Mouse (Mus musculus): ENCODE results near the gene Rasgef1c.

The Rasgef1c gene

DNA sequence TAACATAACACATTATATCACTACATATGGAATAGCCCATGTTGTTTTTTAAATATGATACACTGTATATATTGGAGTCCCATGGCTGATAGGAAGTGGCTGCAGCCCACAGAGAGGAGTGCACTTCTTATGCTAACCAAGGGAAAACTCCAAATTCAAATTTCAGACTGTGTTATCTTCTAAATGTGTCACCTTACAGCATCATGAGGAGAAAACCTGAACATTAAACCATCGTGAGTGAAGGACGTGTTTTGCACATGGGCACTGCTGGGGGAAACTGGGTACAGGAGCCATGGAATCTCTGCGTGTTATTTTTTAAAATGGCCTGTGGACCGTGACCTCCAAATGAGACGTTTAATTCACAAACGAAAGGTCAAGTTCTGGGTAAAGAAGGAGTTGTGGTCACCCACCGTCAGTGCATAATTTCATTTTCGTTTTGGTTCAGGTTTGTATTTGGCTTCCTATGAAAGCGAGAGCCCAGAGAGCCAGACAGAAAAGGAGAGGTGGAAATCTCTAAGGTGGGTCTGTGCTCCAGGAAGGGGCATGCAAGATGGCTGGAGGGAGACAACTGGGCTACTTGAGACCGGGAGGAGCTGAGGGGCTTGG is 76.4 kb downstream of the Rasgef1c start:
- no peak for DNase-seq (ENCODE audit: low spot score)

DNA sequence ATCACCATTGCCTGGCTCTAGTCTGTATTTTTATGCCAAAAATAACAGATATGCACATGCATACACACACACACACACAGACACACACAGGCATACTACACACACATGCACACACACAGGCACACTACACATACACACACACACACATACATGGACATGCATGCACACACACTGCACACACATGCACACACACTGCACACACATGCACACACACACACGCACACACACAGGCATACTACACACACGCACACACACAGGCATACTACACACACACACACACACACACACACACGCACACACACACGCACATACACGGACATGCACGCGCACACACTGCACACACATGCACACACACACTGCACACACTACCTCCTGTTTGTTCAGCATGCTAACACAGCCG is 77.3 kb downstream of the Rasgef1c start:
- DNase-seq (ENCODE audit: low spot score): no peak

DNA sequence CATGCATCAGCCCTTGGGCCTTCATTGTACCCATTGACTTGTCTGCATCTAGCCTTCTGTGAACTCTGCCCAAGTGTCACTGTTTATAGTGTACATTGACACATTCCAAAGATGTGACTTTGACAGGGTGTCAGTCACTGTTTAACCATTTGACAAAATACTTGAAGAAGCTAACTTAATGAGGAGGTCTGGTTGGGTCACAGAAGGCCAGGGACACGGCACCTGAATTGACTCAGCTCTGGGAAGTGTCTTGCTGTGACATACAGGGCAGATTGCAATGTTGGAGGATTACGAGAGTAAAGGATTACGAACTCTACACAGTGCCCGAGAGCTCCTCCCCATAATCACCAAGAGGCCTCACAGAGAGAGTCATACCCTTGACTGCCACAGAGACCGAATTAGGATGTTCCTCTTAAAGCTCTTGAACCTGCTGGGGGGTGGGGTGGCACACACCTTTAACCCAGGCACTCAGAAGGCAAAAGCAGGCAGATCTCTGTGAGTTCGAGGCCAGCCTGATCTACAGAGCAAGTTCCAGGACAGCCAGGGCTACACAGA is 79.1 kb downstream of the Rasgef1c start:
- no peak for DNase-seq (ENCODE audit: low spot score)

DNA sequence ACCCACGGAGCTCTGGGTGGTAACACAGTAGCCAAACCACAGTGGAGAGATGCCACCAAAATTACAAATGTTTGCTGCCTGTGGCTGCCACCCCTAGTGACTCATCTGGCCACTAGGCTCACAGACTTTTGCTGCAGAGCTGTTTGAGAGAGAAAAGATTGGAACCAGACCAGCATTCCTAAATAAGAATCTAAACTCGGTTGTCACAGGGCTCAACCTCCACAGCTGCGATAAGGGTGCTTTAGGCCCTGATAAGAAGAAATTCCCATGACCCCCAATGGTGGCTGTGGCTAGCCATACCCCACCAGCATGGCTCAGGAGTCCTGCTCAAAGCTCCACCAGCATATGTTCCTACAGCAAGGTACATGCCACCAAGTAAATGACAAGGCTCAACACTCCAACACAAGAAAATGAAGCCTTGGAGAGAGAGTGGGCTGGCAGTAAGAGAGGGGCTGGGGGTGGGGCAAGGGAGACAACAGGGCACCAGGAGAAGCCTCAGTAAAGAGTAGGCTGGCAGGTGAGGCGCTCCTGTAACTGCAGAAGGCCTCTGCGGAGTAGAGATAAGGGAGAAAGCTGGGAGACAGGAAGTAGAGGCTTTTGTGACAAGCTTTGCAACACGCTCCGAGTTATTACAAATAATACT is 79.8 kb downstream of the Rasgef1c start:
- no peak for DNase-seq (ENCODE audit: low spot score)

DNA sequence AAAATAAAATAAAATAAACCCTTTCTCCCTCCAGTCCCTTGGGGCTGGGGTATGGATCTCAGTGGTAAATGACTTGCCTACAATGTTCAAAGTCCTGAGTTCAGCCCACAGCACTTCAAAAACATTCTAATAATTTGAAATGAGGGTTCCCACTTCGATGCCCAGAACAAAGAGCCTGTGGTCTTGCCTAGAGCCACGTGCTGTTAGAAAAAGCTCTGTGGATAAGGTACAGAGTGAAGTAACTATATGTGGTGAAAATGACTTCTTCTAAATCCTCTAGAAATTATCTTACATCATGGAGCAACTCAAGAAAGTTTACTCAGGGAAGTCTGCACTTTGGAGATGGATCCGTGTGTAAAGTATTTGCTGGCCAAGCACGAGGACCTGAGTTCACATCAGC is 80.5 kb downstream of the Rasgef1c start:
- no peak for DNase-seq (ENCODE audit: low spot score)

DNA sequence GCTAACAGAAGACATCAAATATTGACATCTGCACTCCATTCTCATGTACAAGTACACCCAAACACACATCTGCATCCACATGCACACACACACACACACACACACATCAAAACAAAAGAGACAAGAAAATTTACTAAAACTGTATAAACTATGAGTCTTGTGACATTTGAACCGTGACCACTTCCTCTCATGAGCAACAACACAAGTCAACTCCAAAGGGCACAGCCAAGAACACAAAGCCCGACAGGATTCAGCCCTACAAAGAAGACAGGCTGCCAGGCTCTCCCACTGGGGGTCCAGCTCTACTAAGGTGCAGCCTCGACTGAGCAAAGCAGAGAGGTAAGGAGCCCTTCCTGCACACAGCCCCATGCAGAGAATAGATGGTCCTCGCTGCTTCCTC is 81.2 kb downstream of the Rasgef1c start:
- no peak for DNase-seq (ENCODE audit: low spot score)

DNA sequence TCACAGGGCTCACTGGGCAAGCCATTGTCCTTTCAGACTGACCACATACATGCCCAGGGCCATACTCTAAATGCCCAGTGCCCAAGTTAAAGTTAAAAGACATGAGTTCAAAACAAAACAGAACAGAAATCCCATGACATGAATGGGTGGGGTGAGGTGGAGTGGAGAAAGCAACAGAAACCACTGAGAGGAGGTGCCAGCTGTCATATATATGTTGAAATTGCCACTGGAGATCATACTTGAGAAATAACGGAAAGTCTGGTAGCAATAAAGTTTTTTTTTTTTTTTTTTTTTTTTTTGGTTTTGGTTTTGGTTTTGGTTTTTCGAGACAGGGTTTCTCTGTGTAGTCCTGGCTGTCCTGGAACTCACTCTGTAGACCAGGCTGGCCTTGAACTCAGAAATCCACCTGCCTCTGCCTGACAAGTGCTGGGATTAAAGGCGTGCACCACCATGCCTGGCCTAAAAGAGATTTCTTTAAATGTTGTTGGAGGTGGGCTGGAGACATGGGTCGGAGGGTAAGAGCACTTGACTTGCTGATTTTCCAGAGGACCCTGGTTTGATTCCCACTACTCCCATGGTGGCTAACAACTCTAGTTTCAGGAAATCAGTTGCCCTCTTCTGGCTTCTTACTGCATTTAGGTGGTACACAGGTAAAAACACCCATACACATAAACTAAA is 82.4 kb downstream of the Rasgef1c start:
- DNase-seq (ENCODE audit: low spot score): no peak

DNA sequence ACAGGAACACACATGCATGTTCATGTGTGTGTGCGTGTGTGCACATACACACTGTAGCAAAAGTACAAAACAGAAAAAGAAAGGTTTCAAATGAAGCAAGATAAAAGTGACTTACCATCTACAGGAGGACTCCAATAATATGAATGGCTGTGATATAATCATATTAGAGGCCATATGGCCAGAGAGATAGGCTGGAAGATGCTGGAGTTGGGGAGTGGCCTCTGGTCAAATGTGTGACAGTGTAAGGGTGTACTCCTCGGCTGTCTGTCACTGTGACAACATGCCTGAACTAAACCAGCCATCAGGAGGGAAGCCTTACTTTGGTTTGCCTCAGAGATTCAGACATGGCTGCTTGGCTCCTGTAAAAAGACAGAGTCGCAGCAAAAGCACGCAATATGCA is 83.4 kb downstream of the Rasgef1c start:
- DNase-seq (ENCODE audit: low spot score): no peak

DNA sequence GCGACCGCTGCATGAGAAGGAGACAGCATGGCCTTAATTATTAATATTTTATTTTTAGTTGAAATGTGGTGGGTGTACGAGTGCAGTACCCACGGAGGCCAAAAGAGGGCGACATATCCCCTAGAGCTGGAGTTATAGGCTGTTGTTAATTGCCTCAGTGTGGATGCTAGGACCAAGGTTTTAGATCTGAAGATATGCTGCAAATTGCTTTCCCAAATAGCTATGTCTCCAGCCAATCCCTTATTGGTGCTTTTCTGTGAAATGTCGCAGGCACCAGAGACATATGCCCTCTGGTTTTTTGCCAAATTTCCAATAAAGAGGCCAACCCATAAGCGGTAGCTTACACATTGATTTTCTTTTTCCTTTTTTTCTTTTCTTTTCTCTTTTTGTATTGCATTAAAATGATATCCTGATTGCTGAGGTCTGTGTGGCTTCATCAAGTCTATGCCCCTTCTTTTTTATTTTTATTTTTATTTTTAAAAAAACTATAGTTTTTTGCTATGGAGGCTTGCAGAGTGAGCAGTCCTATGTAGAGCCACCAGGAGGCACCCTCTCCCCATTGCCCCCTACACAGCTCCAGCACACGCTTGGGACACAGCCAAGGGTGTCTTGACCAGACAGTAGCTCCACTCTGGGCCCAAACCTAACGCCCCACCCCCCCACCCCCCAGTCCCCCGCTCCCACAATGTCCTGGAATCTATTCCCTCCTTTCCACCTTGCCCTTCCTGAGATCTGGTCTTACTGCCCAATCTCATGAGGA is 84.8 kb downstream of the Rasgef1c start:
- peak; percentile 66 for DNase-seq (ENCODE audit: low spot score)

DNA sequence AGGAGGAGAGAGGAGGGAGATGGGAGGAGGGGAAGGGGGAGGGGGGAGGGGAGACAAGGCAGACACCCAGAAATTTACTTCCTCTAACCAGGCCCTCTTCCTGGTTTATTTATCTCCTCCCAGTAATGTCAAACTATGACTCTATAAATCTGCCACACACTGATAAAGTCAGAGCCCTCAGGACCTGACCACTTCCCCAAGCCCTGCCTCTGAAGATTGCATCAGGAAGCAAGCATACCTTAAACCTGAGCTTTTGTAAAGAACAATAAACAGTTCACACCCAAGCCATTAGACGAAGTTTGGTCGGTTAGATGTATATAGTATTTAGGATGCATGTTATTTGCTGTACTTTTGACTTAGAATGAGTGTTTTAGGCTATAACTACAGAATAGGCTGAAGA is 92.9 kb downstream of the Rasgef1c start:
- DNase-seq (ENCODE audit: low spot score): no peak

DNA sequence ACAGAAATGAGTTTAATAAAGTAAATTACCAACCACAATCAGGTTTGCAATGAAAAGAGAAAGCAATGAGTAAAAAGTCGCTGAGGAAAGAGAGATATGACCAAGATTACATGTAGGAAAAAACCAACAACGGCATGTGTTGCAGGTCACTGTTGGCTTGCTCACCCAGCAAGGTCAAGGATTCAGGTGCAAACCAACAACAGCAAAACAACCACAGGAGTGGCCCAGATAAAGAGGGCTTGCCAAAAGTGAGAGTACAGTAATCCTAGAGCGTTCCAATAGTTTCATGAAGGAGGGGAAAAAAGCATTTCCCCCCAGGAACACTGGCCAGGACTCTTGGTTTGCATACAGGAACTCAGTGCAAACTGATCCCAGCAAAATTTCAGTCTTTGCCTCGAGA is 94.8 kb downstream of the Rasgef1c start:
- DNase-seq (ENCODE audit: low spot score): no peak

DNA sequence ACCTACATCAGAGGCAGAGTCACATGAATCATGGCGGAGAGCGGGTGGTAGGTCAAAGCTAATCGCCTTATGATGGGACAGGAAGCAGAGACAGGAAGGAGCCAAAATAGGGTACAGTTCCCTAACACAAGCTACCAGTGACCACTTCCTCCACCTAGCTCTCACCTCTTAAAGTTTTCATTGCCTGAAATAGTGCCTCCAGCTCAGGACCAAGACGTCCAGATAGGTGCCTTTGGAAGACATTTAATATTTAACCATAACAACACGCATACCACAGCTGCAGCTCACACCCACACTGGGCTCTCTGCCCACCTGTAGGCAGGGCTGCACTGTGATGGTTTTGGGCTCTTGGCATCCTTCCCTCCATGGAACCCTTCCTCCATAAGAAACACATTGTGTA is 95.7 kb downstream of the Rasgef1c start:
- no peak for DNase-seq (ENCODE audit: low spot score)

DNA sequence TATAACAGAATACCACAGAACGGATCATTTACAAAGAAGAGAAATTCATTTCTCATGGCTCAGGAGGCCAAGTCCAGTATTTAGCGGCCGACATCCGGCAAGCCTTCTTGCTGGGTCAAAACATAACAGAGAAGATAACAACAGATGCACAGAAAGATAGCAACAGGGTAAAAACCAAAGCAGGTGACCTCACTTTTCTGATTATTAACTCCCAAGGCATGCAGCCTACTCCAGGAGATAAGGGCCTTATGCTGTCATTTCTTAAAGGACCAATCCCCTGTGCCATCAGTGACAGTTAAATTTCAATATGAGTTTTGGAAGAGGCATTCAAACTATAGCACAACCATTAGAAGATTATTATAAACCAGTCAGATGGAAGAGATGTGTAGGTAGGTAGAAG is 101.2 kb downstream of the Rasgef1c start:
- DNase-seq (ENCODE audit: low spot score): no peak

DNA sequence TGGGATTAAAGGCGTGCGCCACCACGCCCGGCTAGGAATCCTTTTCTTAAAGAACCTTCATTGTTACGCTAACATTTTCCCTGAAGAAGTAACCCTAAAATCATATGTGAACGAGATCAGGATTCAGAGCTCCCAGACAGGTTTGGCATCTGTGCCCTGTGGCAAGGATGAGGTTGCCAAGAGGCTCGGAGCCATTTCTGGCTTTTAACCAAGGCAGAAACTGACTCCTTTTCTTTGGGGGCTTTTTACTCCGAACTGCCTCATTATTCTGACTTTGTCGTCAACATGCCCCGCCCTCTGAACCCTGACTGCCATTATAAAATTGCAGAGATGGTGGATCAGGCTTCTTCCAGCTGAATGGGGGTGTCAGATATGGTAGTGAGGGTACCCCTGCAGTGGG is 106.1 kb downstream of the Rasgef1c start:
- DNase-seq (ENCODE audit: low spot score): no peak

DNA sequence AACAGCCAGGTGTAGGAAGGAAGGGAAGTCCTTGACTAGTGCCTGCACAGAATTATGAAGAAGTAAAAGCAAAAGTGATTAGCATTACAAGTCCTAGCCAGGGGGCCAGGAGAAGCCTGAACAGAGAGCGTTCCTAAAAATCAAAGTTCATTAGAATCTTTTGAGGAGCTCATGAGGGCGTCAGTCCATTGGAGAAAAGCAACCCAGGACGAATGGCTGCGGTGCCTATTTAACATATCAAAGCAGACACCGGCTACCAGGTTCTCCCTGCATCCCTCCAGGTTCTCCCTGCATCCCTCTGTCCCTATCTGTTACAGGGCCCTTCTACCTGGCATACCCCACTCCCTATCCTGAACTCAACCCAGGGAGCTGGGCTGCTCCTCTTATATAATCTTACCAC is 106.6 kb downstream of the Rasgef1c start:
- no peak for DNase-seq (ENCODE audit: low spot score)

DNA sequence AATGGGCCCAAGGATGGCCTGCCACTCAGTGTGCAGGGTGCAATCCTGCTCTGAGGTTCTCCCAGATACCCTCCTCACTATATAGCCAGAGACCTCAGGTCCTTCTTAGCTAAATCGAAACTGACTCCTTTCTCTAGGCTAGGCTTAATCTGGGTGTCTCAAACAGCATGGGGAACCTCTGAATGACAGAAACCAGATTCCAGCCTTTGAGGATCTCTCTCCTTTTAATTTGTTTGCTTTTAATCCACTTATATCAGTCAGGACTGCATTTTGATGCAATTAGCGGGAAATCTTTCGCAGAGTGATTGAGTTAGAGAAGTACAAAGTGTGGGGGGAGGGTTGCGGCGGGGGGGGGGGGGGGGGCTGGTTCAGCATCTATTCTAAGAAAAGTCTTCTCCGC is 111.4 kb downstream of the Rasgef1c start:
- no peak for DNase-seq (ENCODE audit: low spot score)

DNA sequence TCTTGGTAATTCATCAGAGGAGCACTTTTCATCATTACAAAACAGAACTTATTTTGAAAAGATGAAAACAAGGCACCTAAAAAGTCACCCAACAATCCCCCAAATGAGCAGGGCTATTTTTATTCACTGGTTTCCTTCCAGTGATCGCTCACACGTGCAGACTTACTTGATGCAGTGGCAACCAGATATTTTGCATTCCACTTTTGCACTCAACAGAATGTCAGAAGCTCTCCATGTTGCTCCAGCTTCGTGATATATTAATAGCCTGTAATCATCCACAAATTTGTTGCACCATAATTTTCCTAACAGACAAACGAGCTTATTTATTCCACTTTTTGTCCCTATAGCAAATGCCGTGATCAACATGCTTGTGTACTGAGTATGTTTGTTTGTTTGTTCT is 114.9 kb downstream of the Rasgef1c start:
- DNase-seq (ENCODE audit: low spot score): no peak

DNA sequence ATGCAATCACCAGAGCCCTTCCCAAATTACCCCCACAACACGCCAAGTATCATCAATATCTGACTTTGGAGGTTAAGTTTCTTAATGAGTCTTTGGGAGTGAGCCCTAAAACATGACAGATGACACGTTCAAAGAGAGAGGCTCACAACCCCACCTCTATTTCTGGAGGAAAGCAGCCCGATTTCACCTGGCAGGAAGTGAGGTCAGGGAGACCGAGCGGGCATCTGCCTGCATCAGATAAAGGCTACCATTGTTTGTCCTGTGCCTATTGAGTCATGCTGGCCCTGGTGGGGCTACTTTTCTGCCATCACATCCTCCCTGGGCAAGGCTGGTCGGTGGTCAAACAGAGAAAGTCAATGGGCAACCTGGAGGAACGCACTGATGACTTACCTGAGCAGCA is 115.9 kb downstream of the Rasgef1c start:
- DNase-seq (ENCODE audit: low spot score): no peak

DNA sequence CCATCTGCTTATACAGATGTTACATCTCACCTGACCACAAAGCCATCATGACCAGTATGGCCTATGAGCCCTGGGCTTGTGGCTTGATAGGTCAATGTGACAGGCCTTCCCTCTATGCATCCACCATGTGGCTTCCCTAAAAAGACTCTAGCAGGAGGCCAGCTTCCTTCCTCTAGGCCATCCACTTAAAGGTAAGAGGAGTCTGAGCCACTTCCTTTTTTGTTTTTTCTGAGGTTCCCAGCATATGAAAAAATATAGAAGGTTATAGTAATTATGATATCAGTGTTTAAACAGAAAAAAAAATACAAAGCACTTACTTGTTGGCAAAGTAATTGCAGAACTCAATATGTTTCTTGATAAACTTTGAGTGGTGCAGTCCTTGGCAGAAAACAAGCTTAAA is 117.2 kb downstream of the Rasgef1c start:
- no peak for DNase-seq (ENCODE audit: low spot score)

DNA sequence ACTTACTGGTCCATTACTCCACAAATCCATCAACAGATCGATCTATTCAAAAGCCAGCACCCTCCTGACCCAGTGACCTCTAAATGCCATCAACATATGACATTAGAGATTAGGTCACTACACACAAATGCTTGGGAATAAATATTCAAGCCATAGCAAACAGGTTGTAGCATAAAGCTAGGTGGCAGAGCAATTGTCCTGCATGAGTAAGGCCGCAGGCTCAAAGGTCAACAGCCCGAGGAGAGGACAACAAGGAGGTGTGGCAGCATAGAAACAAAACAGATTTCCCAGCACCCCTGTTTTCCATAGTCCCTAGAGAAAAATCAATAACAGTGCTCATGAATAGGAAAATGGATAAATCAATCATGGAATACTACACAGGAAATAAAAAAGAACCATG is 120.5 kb downstream of the Rasgef1c start:
- DNase-seq (ENCODE audit: low spot score): no peak

DNA sequence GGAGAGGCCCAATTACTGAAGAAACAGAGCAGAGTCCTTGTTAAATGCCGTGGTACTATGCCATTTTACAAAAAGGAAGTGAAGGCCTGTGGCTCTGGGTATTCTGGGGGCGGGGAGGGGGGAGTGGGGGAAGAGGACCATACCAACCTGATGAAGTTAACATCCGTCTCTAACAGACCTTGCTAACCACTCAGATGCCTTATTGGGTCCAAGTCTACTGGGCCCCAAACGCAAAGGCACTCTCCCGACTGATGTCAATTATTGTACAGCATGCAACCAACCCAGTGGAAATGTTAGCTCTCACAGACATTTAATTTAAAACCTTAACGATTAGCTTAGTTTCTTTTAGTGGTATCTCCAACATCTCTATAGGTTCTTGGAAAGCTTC is 122.8 kb downstream of the Rasgef1c start:
- DNase-seq (ENCODE audit: low spot score): no peak

DNA sequence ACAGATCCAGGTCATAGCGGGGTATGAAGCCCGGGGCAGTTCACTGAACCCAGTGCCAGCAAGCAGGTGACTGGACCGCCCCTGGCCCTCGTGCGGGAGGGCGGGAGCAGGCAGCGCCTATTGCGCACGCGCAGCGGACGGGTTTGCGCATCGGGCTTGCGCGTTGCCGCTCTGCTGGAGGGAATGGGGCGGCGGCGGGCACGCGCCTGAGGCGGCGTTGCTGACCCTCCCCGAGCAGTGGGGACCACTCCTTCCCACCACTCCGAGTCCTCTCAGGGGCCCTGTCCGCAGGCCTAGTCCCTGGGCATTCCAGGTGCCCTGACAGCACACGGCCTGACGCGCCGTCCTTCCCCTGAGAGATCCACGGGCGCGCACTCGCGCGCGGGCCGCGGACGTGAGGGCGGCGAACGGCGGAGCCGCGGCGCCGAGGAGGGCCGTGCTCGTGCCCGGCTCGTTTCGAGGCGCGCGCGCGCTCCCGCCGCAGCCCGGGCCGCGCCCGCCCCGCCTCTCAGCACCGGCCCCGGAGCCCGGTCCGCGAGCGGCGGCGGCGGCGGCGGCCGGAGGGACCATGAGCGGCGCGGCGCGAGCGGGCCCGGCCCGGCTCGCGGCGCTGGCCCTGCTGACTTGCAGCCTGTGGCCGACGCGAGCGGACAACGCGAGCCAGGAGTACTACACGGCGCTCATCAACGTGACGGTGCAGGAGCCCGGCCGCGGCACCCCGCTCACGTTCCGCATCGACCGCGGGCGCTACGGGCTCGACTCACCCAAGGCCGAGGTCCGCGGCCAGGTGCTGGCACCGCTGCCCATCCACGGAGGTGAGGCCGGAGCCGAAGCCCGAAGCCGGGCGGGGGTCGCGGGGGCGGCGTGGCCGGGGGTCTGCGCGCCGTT is 123.4 kb downstream of the Rasgef1c start, which contains the start of gene Rnf130:
Gene Rnf130, plus strand, starts transcription at position 514 of the 888 bp plus-strand sequence.
- DNase-seq (ENCODE audit: low spot score): peak; percentile 95

Data from layer of hippocampus, adult 11-12 months (tissue).